Mouse (Mus musculus) limb, embryonic 15.5 days (tissue): ENCODE measurements around the gene Pdhb. TPM values are rescaled to one million over a fixed set of nuclear protein-coding genes. Genes with fewer than 3 reads are reported as not detected.

Experiments used
- ATAC-seq: fragments of 200-750 bp; cut with Nextera tagmentation; 2 replicates; pipeline ENCODE4 v1.8.0; 2017; ENCODE audit warnings: low read depth, moderate TSS enrichment; ENCODE audit not compliant: insufficient number of reproducible peaks, low FRiP score, low TSS enrichment
- H3K27ac ChIP-seq: fragments of 300-500 bp; sonication (generic); 2 replicates; pipeline ENCODE4 v1.5.1; 2015; ENCODE audit warnings: moderate library complexity, mild to moderate bottlenecking, inconsistent platforms
- H3K27me3 ChIP-seq: fragments of 300-500 bp; sonication (generic); 2 replicates; pipeline ENCODE4 v1.6.1; 2015; ENCODE audit warnings: inconsistent platforms
- H3K36me3 ChIP-seq: fragments of 300-500 bp; sonication (generic); 2 replicates; pipeline ENCODE4 v1.6.1; 2015; ENCODE audit warnings: inconsistent platforms
- H3K4me1 ChIP-seq: fragments of 300-500 bp; sonication (generic); 2 replicates; pipeline ENCODE4 v1.6.1; 2015; ENCODE audit warnings: inconsistent platforms
- H3K4me2 ChIP-seq: fragments of 300-500 bp; sonication (generic); 2 replicates; pipeline ENCODE4 v1.6.1; 2015; ENCODE audit warnings: mild to moderate bottlenecking, inconsistent platforms
- H3K4me3 ChIP-seq: fragments of 300-500 bp; sonication (generic); 2 replicates; pipeline ENCODE4 v1.5.1; 2015; ENCODE audit warnings: mild to moderate bottlenecking, inconsistent platforms
- H3K9ac ChIP-seq: fragments of 300-500 bp; sonication (generic); 2 replicates; pipeline ENCODE4 v1.6.1; 2015; ENCODE audit warnings: inconsistent platforms
- H3K9me3 ChIP-seq: fragments of 300-500 bp; sonication (generic); 2 replicates; pipeline ENCODE4 v1.6.1; 2016; ENCODE audit warnings: inconsistent platforms
- WGBS: fragments of 180-500 bp; shearing (Covaris S2); methylation state at CpG from one replicate; pipeline ENCODE4 v1.1.7; 2015; 5-methylcytosine and 5-hydroxymethylcytosine counted together
- polyA plus RNA-seq: library from polyadenylated mRNA; unstranded; fragments of >200 nt; fragmentation: Nextera tagmentation; extraction: Ambion mirVana; gene quantifications from 2 replicates; pipeline ENCODE4 v1.2.1, GENCODE M21; 2015

Gene Pdhb
- polyA plus RNA-seq, 1 experiment from 2014 or later: 171 TPM

- ATAC-seq: no peak
- H3K9ac ChIP-seq: no peak overlapping the region
- H3K36me3 ChIP-seq: peaks cover 20% of the 10 kb centered on the region
- H3K4me3 ChIP-seq: no peak overlapping the region
- no peak overlapping the region for H3K4me2 ChIP-seq
- WGBS: 83% methylated on average over 7 of the region's 7 CpGs
- no peaks in the 10 kb centered on the region for H3K27me3 ChIP-seq
- no peak overlapping the region for H3K27ac ChIP-seq
- no peaks in the 10 kb centered on the region for H3K9me3 ChIP-seq
- no peaks in the 10 kb centered on the region for H3K4me1 ChIP-seq
Measured at GRCm38 (mm10) chr14:8123141-8123540, 49.7 kb downstream of the Pdhb start.

DNA sequence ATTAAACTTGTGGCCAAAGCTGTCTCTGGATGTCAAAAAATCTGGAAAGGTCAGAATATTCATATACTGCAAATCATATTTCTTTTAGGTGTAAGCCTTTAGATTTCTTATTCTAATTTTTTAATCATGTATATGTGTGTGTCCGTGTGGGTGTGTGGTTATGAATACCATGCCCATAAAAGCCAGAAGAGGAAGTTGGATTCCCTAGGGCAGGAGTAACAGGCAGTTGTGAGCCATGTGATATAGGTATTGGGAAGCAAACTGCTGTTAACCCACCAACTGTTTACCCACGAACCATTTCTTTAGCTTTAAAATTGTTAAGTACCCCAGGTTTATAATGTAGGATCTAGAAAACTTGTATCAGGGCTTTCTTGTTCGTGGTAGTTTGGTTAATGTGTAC, 52.9 kb downstream of the Pdhb start:
- no peak for ATAC-seq
- H3K9ac ChIP-seq: no peak overlapping the region
- 67% methylated on average over 3 of the region's 3 CpGs for WGBS
- peaks cover 15% of the 10 kb centered on the region; the same call in 1 of the 2 replicates for H3K36me3 ChIP-seq
- H3K4me1 ChIP-seq: no peaks in the 10 kb centered on the region
- no peak overlapping the region for H3K4me2 ChIP-seq
- H3K27me3 ChIP-seq: no peaks in the 10 kb centered on the region
- no peak overlapping the region for H3K27ac ChIP-seq
- no peaks in the 10 kb centered on the region for H3K9me3 ChIP-seq
- H3K4me3 ChIP-seq: no peak overlapping the region

DNA sequence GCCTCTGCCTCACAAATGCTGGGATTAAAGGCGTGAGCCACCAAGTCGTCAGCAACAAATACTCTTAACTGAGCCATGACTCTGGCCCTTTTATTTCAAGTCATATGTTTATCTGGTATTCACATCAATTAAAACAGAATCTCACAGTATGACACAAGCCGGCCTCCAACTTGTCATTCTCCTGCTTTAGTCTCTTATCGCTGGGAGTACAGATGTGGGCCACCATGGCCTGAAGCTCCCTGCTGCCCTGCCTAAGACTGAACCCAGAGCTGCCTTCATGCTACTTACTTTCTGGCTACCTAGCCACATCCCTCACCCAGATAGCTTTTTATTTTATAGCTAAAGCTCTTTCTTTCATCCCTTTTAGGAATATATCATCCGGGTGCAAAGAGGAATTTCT, 53.4 kb downstream of the Pdhb start:
- H3K27me3 ChIP-seq: no peaks in the 10 kb centered on the region
- 83% methylated on average over 5 of the region's 5 CpGs for whole genome bisulfite sequencing
- H3K36me3 ChIP-seq: peaks cover 15% of the 10 kb centered on the region; the same call in 1 of the 2 replicates
- H3K9ac ChIP-seq: no peak overlapping the region
- no peaks in the 10 kb centered on the region for H3K9me3 ChIP-seq
- H3K4me1 ChIP-seq: no peaks in the 10 kb centered on the region
- ATAC-seq: no peak
- no peak overlapping the region for H3K27ac ChIP-seq
- no peak overlapping the region for H3K4me2 ChIP-seq
- no peak overlapping the region for H3K4me3 ChIP-seq

GRCm38 (mm10) chr14:8117371-8117770, 55.5 kb downstream of the Pdhb start:
- ATAC-seq: no peak
- Histone ChIP-seq H3K4me2 (no peak overlapping the region), H3K4me1 (no peaks in the 10 kb centered on the region), H3K9ac (no peak overlapping the region), H3K9me3 (no peaks in the 10 kb centered on the region), H3K36me3 (peaks cover 8% of the 10 kb centered on the region; the same call in 1 of the 2 replicates), H3K27ac (no peak overlapping the region), H3K4me3 (no peak overlapping the region), H3K27me3 (no peaks in the 10 kb centered on the region)
- 84% methylated on average over 2 of the region's 2 CpGs for WGBS

Other genes with a start within 250 kb of the Pdhb start
- not detected in 2 replicates for gene Gm45521, start 215.7 kb downstream of the Pdhb start, polyA plus RNA-seq
- 6.7 and 7.0 TPM in 2 replicates for gene Dnase1l3, start 178.5 kb downstream of the Pdhb start, polyA plus RNA-seq
- 33.7 and 34.7 TPM in 2 replicates for gene Abhd6, start 170.1 kb downstream of the Pdhb start, polyA plus RNA-seq
- gene Rpp14, start 92.7 kb downstream of the Pdhb start, polyA plus RNA-seq: 47.9 and 54.4 TPM in 2 replicates
- 38.8 and 39.2 TPM in 2 replicates for gene Pxk, start 74.8 kb downstream of the Pdhb start, polyA plus RNA-seq
- gene Kctd6, start 41.1 kb upstream of the Pdhb start, polyA plus RNA-seq: 8.9 and 11.2 TPM in 2 replicates
- 0.16 and 0.70 TPM in 2 replicates for gene Acox2, start 86.3 kb upstream of the Pdhb start, polyA plus RNA-seq
- gene Fam107a, start 145.0 kb upstream of the Pdhb start, polyA plus RNA-seq: 0.51 TPM in 2 replicates
- gene Oit1, start 205.7 kb upstream of the Pdhb start, polyA plus RNA-seq: 0.12 and 0.37 TPM in 2 replicates